Mouse (Mus musculus): ENCODE results near the gene Gm20509. TPM values are rescaled to one million over a fixed set of nuclear protein-coding genes. Genes with fewer than 3 reads are reported as not detected.
A peak's percentile ranks its signal among the peaks of the same experiment; 100 is the strongest.
"Not testable (repeated sequence)": the region's sequence is repeated elsewhere in the genome, so short reads cannot be mapped to it uniquely, and the experiment has no call there.

The Gm20509 gene
- not detected in 2 replicates for total RNA-seq (2015; ENCODE audit: low replicate concordance)
- not detected in 2 replicates for total RNA-seq (2017; ENCODE audit: low replicate concordance)

- no peak for ATAC-seq (replicated peaks; ENCODE audit: low FRiP score, poor library complexity, severe bottlenecking)
Observed at GRCm38 (mm10) chr9:73102181-73102580, at the start of gene Gm20509. Gene Gm20509 (plus strand): TSS chr9:73102470.

GRCm38 (mm10) chr9:73055441-73055911, 46.8 kb upstream of the Gm20509 start:
- ATAC-seq (replicated peaks; ENCODE audit: low FRiP score, poor library complexity, severe bottlenecking) = no peak

GRCm38 (mm10) chr9:73059224-73059623, 43.0 kb upstream of the Gm20509 start:
- no peak for ATAC-seq (replicated peaks; ENCODE audit: low FRiP score, poor library complexity, severe bottlenecking)

GRCm38 (mm10) chr9:73063621-73064290, 38.5 kb upstream of the Gm20509 start:
- no peak for ATAC-seq (replicated peaks; ENCODE audit: low FRiP score, poor library complexity, severe bottlenecking)

- no peak for ATAC-seq (replicated peaks; ENCODE audit: low FRiP score, poor library complexity, severe bottlenecking)
Observed at GRCm38 (mm10) chr9:73067086-73067485, 35.2 kb upstream of the Gm20509 start.

GRCm38 (mm10) chr9:73068230-73068679, 34.0 kb upstream of the Gm20509 start:
- ATAC-seq (replicated peaks; ENCODE audit: low FRiP score, poor library complexity, severe bottlenecking) = 0 out of 2 replicates have a peak, but pooled peaks have one; percentile 34

DNA sequence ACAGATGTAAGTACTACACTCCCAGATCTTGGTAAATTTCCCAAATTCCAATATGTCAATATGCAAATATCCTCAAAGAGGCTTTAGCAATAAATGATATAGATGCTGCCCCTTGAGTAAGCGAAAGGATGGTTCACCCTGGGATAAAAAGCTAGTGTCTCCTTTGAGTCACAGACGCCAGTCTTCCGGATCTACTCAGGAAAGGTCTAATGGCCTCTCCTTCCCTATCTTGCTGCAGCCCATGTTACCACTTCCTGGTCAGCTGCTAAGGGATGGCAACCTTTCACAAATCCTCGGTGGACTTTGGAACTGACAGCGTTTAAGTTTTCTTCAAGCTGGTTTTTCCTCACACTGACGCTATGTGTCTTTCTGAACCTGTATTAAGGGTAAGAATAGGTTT, 33.6 kb upstream of the Gm20509 start:
- ATAC-seq (replicated peaks; ENCODE audit: low FRiP score, poor library complexity, severe bottlenecking) = no peak

DNA sequence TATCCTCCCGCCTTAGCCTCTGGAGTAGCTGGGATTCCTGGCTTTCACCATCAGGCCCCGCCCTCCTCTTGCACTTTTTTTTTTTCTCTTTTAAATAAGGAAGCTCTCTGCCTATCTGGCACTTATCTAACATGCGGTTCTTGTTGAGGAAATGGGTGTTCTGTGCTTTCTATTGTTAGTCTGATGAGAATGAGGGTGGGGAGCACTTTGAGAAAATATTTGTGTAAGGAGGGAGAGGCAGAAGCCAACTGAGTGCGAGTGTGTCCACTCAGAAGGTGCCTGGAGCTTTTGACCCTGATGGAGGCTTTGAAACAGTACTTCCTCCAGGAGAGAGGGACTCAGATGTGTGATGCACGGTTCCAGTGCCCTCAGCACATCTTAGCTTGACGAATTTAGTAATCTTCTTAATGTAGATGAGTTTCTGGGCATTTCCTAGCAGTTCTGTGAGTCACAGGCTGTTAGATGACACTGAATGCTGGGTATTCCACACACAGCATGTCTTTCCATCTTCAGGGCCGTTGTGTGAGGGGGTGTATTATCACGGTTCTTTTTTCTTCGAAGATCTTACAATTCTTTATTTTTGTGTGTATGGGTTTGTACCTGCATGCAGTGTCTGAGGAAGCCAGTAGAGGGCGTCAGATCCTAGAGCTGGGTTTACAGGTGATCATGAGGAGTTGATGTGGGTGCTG, 31.2 kb upstream of the Gm20509 start:
- ATAC-seq (replicated peaks; ENCODE audit: low FRiP score, poor library complexity, severe bottlenecking) = no peak

DNA sequence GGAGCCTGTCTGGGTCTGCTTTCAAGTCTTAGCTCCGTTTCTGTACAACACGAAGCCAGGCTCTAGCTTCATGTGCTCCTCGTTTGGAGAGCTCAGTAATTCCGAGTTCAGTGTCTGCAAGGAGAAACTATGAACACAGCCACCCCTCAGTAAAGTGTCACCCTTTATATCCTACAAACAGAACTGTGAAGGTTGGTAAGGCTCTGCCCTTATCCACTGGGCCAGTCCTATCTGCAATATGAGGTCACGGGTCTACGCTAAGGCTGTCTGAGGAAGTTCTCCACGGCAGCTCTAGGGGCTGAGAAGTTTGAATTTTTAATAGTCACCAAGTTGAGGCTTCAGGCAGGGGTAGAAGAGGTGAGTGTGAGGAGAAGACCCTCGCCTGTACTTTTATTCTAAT, 29.8 kb upstream of the Gm20509 start:
- ATAC-seq (replicated peaks; ENCODE audit: low FRiP score, poor library complexity, severe bottlenecking) = no peak

GRCm38 (mm10) chr9:73073169-73073568, 29.1 kb upstream of the Gm20509 start:
- ATAC-seq (replicated peaks; ENCODE audit: low FRiP score, poor library complexity, severe bottlenecking) = no peak

DNA sequence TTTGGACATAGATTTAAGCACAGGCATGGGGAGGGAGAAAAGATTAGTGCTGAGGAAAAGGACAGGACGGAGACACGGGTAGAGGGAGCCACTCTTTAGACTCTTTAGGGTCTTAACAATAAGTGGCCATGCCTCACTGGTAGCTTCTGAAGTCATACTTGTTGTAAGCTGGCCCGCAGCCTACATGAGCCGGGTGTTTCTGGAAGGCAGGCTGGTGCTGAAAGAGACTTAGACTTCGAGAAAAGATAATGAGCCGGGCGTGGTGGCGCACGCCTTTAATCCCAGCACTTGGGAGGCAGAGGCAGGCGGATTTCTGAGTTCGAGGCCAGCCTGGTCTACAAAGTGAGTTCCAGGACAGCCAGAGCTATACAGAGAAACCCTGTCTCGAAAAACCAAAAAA, 22.9 kb upstream of the Gm20509 start:
- ATAC-seq (replicated peaks; ENCODE audit: low FRiP score, poor library complexity, severe bottlenecking) = not testable (repeated sequence)

DNA sequence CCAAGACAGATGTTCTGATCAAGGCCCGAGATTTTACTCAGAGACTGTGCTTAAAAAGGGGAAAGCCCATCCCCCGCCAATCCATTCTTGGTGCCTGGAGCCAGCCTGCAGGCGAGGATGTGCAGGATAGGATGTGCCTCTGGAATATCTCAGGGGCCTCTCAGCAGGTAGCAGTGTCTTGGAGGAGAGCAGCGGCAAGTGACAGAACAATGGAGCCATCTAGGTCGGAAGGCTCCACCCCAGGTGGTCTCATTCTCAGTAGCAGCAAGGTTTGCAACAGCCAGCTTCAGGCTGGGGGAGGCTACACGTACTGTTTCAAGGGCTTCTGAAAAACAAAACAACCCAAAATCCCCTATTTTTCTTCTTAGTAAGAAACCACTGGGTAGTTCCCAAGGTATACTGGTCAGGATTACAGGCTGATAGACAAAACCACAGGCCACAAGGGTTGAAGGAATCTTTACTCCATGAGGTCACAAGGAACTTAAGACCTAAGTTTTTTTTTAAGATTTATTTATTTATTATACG, 22.4 kb upstream of the Gm20509 start:
- ATAC-seq (replicated peaks; ENCODE audit: low FRiP score, poor library complexity, severe bottlenecking) = no peak

DNA sequence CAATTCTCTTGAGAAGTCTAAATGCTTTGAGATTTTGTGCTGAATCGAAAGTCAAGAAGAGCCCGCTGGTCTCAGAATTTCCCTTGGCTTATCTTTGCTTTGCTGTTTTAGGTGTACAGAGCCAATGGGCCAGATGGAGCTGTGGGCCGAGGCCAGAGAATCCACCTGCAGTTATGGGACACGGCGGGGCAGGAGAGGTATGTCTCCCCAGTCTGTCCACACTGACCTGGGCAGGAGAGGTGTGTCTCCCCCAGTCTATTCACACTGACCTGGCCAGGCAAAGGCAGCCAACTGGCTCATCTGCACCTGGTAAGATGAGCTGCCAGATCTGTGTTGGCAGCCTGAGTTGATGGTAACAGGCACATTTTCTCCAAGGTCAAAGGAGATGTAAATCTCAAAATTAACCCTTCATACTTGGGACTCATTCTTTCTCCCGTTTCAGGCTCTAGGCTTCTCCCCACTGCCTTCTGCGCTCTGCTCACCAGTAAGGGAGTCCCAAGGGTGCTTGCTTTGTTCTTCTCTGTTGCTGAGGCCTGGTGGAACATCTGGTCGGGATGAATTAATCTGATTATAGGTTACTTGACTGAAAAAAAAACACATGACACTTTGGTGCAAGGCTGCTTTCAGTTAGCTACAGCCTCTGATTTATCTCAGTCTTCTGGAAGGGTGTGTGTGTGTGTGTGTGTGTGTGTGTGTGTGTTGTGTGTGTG, 19.8 kb upstream of the Gm20509 start:
- no peak for ATAC-seq (replicated peaks; ENCODE audit: low FRiP score, poor library complexity, severe bottlenecking)

DNA sequence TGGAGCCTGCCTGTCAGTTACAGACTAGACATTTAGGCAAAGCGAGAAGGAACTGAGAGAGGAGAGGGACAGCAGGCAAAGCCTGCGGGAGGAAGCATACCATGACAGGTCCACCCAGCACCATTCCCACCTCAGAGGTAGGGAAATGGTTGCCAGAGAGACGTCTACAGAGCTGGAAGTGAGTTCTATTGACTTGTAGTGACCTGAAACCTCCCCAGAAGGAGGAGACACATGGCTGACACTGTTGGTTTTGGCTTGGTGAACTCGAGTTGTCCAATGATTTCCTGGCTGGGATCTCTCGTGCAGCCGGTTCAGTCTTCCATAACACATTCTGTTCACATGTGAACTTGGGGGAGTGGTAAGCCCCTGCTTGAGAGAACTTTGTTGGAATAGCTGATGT, 18.3 kb upstream of the Gm20509 start:
- ATAC-seq (replicated peaks; ENCODE audit: low FRiP score, poor library complexity, severe bottlenecking) = no peak

GRCm38 (mm10) chr9:73085845-73086244, 16.4 kb upstream of the Gm20509 start:
- ATAC-seq (replicated peaks; ENCODE audit: low FRiP score, poor library complexity, severe bottlenecking) = no peak

DNA sequence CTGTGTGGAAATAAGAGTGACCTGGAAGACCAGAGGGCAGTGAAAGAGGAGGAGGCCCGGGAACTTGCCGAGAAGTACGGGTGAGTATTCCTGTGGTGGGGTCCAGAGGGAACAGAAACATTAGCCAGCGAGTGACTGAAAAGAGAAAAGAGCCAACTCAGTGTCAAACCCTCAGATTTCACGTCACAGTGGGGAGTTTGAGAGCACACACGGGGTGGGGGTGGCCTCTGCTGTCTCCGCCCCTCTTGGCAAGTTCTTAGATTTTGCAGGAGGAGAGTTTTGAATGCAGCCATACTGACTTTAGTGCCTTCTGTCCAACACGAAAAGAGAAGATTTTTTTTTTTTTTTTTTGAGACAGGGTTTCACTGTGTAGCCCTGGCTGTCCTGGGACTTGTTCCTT, 15.1 kb upstream of the Gm20509 start:
- no peak for ATAC-seq (replicated peaks; ENCODE audit: low FRiP score, poor library complexity, severe bottlenecking)

DNA sequence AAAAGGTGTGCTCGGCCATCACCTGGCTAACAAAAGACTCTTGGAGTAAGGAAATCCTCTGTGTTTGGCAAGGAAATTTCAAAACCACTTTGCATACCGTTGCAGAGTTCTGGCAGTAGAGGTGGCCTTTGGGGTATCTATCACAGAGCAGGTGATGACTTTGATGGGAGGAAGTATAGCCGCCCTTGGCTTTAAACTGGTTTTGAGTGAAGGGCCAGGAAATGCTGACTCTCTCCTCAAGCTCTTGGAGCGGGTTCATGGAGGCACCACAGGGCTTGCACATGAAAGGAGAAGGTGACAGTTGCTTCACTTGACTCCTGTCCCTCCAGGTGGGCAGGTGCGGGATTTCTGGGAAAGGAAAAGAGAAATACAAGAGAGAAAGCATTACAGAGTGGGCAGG, 14.7 kb upstream of the Gm20509 start:
- no peak for ATAC-seq (replicated peaks; ENCODE audit: low FRiP score, poor library complexity, severe bottlenecking)

GRCm38 (mm10) chr9:73089222-73089920, 12.9 kb upstream of the Gm20509 start:
- ATAC-seq (replicated peaks; ENCODE audit: low FRiP score, poor library complexity, severe bottlenecking) = no peak

DNA sequence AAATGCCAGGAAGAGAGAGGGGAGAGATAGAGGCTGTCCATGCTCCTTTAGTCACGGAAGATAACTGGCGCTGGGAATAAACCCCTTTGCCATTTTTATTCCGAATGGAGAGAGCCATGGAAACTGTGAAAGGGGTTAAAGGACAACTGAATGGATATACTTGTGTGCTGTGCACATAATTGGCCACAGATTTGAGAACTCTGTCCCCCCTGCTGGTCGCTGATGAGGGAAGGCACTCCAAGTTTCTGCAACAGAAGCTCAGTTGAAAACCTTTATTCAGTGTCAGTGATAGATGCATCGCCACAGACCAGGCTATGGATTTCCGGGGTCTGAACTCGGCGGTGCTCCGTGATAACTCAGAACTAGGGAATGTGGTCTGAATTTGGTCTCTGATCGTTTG, 12.1 kb upstream of the Gm20509 start:
- ATAC-seq (replicated peaks; ENCODE audit: low FRiP score, poor library complexity, severe bottlenecking) = no peak

DNA sequence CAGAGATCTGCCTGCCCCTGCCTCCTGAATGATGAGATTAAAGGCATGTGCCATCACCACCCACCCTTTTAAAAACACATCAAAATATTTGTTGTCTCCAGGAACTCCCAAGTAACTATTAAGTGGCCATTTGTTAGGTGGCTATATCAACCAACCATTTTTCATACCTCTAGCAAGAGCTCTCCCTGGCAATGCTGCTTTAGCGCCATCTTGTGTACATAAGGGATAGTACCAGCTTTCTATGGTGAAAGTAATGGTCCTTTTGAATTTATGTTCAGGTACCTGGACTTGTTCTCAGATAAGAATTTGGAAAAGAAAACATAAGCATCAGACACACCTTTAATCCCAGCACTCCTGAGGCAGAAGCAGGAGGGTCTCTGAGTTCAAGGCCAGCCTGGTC, 10.5 kb upstream of the Gm20509 start:
- no peak for ATAC-seq (replicated peaks; ENCODE audit: low FRiP score, poor library complexity, severe bottlenecking)

All from erythroid progenitor cell, adult 5-6 weeks (primary cell).